Mouse (Mus musculus) mature B cell (primary cell): ENCODE results near the gene 2810004N23Rik.

ENCODE experiments used
- in situ Hi-C: fragments of 300-500 bp; cut with MboI; formaldehyde crosslinking; loops from 2 replicates; pipeline ENCODE4 v1.14.3; 2019

Gene 2810004N23Rik

DNA sequence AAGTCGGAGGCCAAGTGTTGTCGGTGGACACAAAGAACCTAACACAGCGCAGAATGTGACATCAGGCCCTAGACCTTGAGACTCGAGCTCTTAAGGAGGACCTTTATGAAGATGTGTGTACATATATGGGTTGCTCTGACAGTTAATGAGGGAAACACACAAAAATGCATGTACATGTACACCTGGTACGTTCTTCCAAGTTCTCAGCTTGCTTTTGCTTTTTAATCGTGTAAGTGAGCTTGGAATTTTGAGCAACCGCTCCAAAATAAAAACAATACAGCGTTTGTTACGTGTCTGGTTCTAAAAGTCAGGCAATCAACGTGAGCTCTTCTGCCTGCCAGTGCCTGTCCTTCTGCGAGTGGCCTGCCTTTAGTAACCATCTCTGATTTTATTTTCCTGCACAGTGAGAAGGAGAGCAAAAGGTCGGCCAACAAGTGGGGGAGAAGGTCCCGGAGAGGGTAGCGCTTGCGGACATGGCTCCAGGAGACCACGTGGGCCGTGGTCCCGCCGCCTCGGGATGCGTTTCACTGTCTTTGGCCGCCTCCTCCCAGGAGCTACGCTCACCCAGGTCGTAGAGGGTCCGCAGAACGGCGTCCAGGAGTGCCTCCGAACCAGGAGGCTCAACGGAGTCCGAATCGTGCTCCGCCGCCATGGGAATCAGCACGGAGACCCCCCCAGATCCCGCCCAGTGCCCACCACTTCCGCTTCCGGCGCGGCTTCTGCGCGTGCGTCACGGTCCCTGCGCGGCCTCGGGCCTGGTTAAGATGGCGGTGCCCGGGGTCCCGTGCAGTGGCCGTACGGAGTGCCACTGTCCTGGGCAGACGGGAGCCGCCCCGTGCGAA lies at the start of gene 2810004N23Rik, which contains the start of gene Gnpat:
Gene 2810004N23Rik (minus strand): TSS at position 800 of the 842 bp plus-strand sequence.
Gene Gnpat (plus strand): TSS at position 713 of the 842 bp plus-strand sequence.
- in situ Hi-C loops: no loop called here

DNA sequence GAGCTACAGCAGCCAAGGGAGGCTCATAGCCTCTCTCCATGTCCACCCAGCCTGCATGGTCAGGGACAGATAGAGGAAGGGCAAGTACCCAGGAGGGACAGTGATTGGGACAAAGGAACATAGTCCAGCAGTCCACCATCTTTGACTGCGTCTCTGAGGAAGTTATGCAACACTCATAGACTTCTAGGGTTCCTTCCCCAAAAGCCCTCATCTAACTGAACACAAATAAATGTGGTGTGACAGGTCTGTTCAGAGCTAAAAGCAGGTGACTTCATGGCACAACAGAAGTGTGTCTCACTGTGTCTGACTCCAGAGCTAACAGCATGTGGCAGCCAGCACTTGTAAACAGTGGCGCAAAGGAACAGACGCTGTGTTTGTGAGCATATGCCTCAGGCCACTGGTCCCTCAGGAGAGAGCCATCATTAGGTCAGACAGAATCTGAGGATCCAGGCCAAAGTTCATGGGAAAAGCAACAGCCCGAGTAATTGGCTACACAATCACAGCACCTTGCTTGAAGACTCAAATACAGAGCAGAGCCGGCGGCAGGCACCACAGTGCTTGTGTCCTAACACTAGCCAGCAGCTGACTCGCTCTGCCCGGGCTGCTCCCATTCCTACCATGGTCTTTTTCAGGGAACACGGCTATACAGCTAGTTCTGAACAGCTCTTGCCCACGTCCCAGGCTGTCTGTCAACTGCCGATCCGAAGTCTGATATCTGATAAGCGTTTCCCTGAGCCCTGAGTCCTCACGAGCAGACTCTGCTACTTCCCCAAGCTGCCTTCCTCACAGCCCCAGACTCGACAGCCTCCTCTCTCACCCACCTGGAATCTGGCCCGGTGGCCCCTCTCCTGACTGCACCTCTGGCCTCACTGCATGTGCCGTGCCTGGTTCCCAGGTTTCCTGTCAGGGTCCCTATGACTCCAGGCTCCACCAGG lies 49.3 kb upstream of the 2810004N23Rik start:
- in situ Hi-C loops: no loop called here

DNA sequence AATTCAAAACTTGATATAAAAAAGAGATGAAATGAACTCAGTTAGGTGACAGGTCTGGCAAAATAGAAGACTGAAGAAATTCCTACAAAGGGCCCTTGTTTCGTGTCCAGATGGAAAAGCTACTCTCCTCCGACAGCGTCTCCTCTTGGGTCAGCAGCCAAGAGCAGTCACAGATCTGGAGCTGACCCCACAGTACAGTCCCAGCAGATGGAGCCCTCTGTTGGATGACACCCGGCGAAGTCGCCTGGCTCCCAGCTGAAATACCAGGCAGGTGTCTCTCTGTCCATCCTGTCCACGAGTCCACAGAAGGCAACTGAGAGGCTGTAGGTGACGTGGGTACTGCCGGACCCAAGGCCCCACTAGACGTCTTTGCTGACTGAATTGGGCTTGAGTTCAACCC lies 47.4 kb upstream of the 2810004N23Rik start:
- in situ Hi-C loops: no loop called here

- in situ Hi-C loops: no loop called here
Observed at GRCm38 (mm10) chr8:124909936-124910335, 47.0 kb upstream of the 2810004N23Rik start.

- in situ Hi-C loops: no loop called here
Observed at GRCm38 (mm10) chr8:124905482-124905881, 42.6 kb upstream of the 2810004N23Rik start.

- in situ Hi-C loops: no loop called here
Observed at GRCm38 (mm10) chr8:124903198-124903597, 40.3 kb upstream of the 2810004N23Rik start.

DNA sequence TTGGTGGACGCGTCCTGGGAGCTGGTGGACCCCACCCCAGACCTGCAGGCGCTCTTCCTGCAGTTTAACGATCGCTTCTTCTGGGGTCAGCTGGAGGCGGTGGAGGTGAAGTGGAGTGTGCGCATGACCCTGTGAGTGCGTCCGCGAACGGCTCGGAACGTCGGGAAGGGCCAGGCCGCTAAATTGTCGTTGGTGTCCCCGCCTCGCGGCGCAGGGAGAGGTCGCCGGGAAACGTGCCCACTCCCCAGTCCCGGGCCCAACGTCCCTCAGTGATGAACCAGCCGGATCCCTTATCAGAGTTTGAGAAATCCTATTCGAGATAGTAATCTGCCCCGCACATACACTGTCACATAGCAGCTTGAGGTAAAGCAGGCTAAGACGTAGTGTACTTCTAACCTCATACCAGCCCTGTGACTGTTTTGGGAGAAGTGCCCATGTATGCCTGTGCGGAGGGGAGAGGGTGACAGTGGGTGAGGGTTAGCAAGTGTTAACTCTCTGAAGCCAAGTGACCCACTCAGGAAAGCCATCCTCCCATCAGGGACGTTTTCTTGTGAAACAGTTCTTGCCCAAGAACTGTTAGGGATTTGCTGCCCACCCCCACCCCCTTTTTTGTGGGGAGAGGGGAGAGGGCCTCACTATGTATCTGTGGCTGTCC lies 35.5 kb upstream of the 2810004N23Rik start:
- in situ Hi-C loops: no loop called here

DNA sequence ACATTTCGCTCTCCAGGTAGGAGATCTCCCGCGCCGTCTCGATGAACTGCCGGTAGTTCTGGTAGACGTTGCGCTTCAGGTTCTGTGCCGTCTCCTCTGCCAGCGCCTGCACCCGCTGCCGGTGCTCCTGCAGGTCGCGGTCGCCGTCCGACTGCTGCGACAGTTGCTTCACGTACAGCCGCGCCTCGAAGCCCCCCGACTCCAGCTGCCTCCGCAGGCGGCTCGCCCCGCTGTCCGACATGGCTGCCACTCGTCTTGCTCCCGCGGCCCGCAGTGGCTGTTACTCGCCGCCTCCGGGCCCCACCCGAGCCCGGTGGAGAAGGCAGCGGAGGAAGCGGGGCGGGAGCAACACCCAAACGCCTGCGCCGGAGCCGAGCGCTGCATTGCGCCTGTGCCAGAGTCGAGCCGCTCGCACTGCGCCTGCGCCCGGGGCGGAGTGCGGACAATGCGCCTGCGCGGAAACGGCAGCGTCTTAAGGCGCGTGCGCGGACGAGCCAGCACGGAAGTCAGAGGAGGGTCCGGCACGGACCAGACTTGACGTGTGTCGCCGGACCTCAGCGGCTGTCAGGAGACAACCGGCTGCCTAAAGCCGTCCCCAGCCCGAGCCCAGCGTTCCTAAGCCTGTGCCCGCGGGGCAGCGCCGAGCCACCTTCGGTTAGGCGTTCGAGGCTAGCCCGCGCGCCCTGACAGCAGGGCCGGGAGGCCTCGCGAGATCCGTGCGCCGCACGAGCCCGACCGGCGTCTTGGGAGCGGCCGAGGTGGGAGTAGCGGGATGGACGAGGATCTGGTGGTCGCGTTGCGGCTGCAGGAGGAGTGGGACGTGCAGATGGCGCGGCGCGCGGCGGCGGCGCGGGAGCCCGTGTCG lies 34.7 kb upstream of the 2810004N23Rik start, which contains the start of the genes Exoc8 and Sprtn:
Gene Exoc8 (minus strand): TSS at position 320 of the 865 bp plus-strand sequence.
Gene Sprtn (plus strand): TSS at position 501 of the 865 bp plus-strand sequence.
- in situ Hi-C loops: no loop called here

DNA sequence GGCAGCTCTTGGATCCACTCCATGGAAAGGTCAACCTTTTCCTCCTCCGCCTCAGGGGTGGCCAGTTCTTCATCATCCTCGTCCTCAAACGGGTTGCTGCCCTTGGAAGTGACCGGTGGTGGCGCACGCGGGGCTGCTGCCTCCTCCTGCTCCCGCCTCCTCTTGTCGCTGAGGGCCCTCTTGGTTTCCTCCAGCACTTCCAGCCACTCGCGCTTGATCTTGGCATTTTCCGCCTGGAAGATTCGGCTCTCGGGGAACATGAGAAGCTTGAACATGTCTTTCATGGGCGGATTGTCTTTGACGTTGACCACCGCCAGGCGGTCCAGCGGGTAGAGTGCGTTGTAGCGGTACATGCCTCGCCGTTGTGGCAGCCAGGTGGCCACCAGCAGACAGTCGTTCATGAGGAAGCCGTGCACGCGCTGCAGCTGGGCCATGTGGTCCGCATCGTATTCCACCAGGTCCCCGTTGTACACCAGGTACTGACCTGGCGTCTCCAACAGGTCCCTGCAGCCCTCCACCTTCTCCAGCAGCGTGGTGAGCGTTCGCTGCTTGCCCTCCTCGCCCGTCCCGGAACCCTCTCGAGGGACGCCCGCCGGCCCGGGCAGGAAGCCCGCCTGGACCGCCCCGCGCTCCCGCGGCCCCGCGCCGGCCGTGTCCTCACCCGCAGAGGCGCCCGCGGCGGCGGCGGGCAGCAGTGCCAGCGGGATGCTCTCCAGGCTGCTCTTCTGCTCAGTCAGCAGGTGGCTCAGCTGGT lies 33.9 kb upstream of the 2810004N23Rik start:
- in situ Hi-C loops: no loop called here

GRCm38 (mm10) chr8:124896010-124896631 lies 33.2 kb upstream of the 2810004N23Rik start:
- in situ Hi-C loops: no loop called here

GRCm38 (mm10) chr8:124892596-124892995 lies 29.7 kb upstream of the 2810004N23Rik start:
- in situ Hi-C loops: no loop called here

DNA sequence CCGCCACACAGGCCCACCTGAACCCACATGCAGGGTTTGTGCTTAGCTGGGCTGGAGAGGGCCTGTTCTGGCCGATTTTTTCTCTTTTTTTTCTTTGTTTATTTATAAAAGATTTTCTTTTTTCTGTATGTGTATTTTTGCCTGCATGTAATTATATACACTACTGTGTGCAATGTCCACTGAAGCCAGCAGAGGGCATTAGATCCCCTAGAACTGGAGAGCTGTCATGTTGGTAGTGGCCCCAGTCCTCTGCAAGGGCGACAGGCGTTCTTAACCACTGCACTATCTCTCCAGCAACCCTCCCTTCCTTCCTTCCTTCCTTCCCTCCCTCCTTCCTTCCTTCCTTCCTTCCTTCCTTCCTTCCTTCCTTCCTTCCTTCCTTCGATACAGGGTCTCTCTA lies 25.5 kb upstream of the 2810004N23Rik start:
- in situ Hi-C loops: no loop called here

DNA sequence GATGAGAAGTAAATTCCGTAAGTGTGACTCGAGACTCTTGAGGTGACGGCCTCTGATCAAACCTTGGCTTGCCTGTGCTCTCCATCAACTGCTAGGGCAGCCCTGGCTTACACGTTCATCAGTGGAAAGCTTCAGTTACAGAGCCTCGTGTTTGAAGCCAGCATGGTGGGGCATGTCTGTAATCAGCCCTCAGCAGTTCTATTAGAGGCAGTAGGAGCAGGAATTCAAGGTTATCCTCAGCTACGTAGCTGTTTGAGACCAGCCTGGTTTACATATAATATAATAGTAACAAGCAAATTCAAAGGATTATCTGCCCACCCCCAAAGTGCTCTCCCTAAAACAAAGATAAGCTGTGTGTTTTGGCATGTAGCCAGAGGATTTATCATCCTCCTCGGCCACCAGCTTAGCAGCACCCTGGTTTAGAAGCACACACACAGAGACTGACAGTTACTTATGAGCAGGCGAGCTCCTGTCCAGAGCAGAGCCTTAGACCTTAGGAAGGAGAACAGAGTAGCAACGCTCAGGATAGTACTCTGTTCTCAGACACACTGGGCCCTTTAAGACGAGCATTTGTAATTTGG lies 16.1 kb upstream of the 2810004N23Rik start:
- in situ Hi-C loops: no loop called here

- in situ Hi-C loops: no loop called here
Observed at GRCm38 (mm10) chr8:124878141-124878540, 15.2 kb upstream of the 2810004N23Rik start.

DNA sequence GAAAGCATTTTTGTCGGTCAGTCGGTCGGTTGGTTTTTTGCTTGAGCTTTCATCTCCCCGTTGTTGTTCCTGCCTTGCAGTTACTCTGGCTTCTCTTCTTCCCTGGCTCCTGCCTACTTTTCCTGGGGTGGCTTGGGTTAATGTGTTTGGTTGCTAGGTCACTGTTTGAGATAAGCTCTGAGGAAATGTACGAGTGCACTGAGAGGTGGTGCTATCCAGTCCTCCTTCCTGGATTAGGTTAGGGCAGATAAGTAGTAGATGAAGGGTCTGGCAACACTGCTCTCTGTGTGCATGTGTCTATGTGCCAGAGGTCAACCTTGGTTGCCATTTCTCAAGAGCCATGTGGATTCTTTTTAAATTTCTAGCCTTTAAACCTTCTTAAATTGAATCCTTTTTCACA lies 9.8 kb upstream of the 2810004N23Rik start:
- in situ Hi-C loops: no loop called here

GRCm38 (mm10) chr8:124872081-124872480 lies 9.2 kb upstream of the 2810004N23Rik start:
- in situ Hi-C loops: no loop called here

GRCm38 (mm10) chr8:124871474-124871873 lies 8.6 kb upstream of the 2810004N23Rik start:
- in situ Hi-C loops: no loop called here

GRCm38 (mm10) chr8:124869708-124870107 lies 6.8 kb upstream of the 2810004N23Rik start:
- in situ Hi-C loops: no loop called here

- in situ Hi-C loops: no loop called here
Observed at GRCm38 (mm10) chr8:124867126-124867525, 4.2 kb upstream of the 2810004N23Rik start.
